In genomic region chr11:98750351-98751201, GRCm38 (mm10) we compare ENCODE assay signal across 8 mouse cellular contexts. TPM values are rescaled to one million over a fixed set of nuclear protein-coding genes. Genes with fewer than 3 reads are reported as not detected.
DNase-seq lines count a peak whose midpoint lies in the region; ATAC-seq and TF ChIP-seq lines count a peak whose summit lies in the region.

No protein-coding gene starts in this region.

- WGBS in embryonic facial prominence, embryonic 13.5 days, result 23% methylated on average over 17 of the region's 17 CpGs
- 23% methylated on average over 17 of the region's 17 CpGs for WGBS in heart, embryonic 12.5 days
- WGBS in kidney, embryonic 15.5 days, result 29% methylated on average over 16 of the region's 17 CpGs
- WGBS in liver, adult 2 months, result 22% methylated on average over 17 of the region's 17 CpGs

- no peak for TF ChIP-seq POLR2A in liver, adult 2 months (IDR thresholded peaks at IDR 0.05; ENCODE audit: extremely low read depth, insufficient read depth, low read length)
- no peak for TF ChIP-seq POLR2A in myocyte (IDR thresholded peaks at IDR 0.05; ENCODE audit: insufficient read length, low read depth)

- ATAC-seq in embryonic facial prominence, embryonic 13.5 days (ENCODE audit: insufficient number of reproducible peaks, insufficient read depth, low FRiP score, low TSS enrichment, low read depth), result peak; percentile 11
- ATAC-seq in heart, embryonic 12.5 days (ENCODE audit: insufficient number of reproducible peaks, low FRiP score), result no peak
- ATAC-seq in kidney, embryonic 15.5 days (replicated peaks; ENCODE audit: low FRiP score), result peak; percentile 20; the same call in 1 of the 2 replicates
- ATAC-seq in monocyte, adult 5-6 weeks (replicated peaks; ENCODE audit: insufficient number of reproducible peaks, low FRiP score, low TSS enrichment, poor library complexity, severe bottlenecking), result no peak

- H3K27me3 ChIP-seq in embryonic facial prominence, embryonic 13.5 days, result no peaks in the 10 kb centered on the region
- H3K27me3 ChIP-seq in heart, embryonic 12.5 days (replicated peaks), result no peaks in the 10 kb centered on the region
- H3K27me3 ChIP-seq in kidney, embryonic 15.5 days, result no peaks in the 10 kb centered on the region
- H3K27me3 ChIP-seq in liver, adult 2 months (ENCODE audit: control insufficient read depth, insufficient read depth, low read length), result no peaks in the 10 kb centered on the region
- no peaks in the 10 kb centered on the region for H3K27me3 ChIP-seq in myocyte (ENCODE audit: control insufficient read depth, insufficient read depth, insufficient read length)

- peak overlapping the region; percentile 58; the same call in 1 of the 2 replicates for H3K9ac ChIP-seq in embryonic facial prominence, embryonic 13.5 days
- peak overlapping the region; percentile 67 for H3K9ac ChIP-seq in heart, embryonic 12.5 days
- 0 out of 2 replicates have a peak overlapping the region, but pooled peaks have one; percentile 8 for H3K9ac ChIP-seq in kidney, embryonic 15.5 days
- H3K9ac ChIP-seq in liver, adult 2 months (ENCODE audit: low read depth, low read length), result peak overlapping the region; percentile 23; the same call in 1 of the 2 replicates

- TF ChIP-seq CTCF in liver, adult 2 months (IDR thresholded peaks at IDR 0.05; ENCODE audit: low read depth, low read length), result no peak

- peaks cover 15% of the 10 kb centered on the region for H3K36me3 ChIP-seq in embryonic facial prominence, embryonic 13.5 days
- H3K36me3 ChIP-seq in heart, embryonic 12.5 days, result peaks cover 13% of the 10 kb centered on the region
- H3K36me3 ChIP-seq in kidney, embryonic 15.5 days, result peaks cover 19% of the 10 kb centered on the region
- no peaks in the 10 kb centered on the region for H3K36me3 ChIP-seq in liver, adult 2 months (ENCODE audit: control insufficient read depth, insufficient read depth, low read length)
- H3K36me3 ChIP-seq in myocyte (ENCODE audit: control insufficient read depth, insufficient read depth), result no peaks in the 10 kb centered on the region

- peak overlapping the region; percentile 26 for H3K4me3 ChIP-seq in embryonic facial prominence, embryonic 13.5 days
- H3K4me3 ChIP-seq in heart, embryonic 12.5 days, result peak overlapping the region; percentile 16; the same call in 1 of the 2 replicates
- H3K4me3 ChIP-seq in kidney, embryonic 15.5 days (replicated peaks), result no peak overlapping the region
- no peak overlapping the region for H3K4me3 ChIP-seq in liver, adult 2 months (ENCODE audit: insufficient read depth, low read depth, low read length)
- H3K4me3 ChIP-seq in myocyte, result peak overlapping the region; percentile 10

- peak; percentile 32 to 69 for DNase-seq in spleen, postnatal 10 days (ENCODE audit: low spot score in 2 of 2)
- DNase-seq in spleen, adult 12 weeks (ENCODE audit: low spot score), result no peak
- DNase-seq in liver, adult 2 months (ENCODE audit: extremely low read depth, low read depth, low spot score), result no peak

- no peak overlapping the region for H3ac ChIP-seq in myocyte (ENCODE audit: control insufficient read depth, insufficient read length)

- H3K27ac ChIP-seq in embryonic facial prominence, embryonic 13.5 days, result peak overlapping the region; percentile 90
- H3K27ac ChIP-seq in heart, embryonic 12.5 days (ENCODE audit: poor library complexity, severe bottlenecking), result peak overlapping the region; percentile 95
- peak overlapping the region; percentile 76 for H3K27ac ChIP-seq in kidney, embryonic 15.5 days
- H3K27ac ChIP-seq in liver, adult 2 months (replicated peaks; ENCODE audit: insufficient read depth, low read depth, low read length), result no peak overlapping the region

- peak overlapping the region; percentile 55 for H3K4me2 ChIP-seq in embryonic facial prominence, embryonic 13.5 days
- H3K4me2 ChIP-seq in heart, embryonic 12.5 days, result peak overlapping the region; percentile 56
- peak overlapping the region; percentile 35 for H3K4me2 ChIP-seq in kidney, embryonic 15.5 days
- H3K4me2 ChIP-seq in myocyte (ENCODE audit: low read depth), result peak overlapping the region; percentile 84

- H3K4me1 ChIP-seq in embryonic facial prominence, embryonic 13.5 days, result peaks cover 90% of the 10 kb centered on the region
- peaks cover 98% of the 10 kb centered on the region for H3K4me1 ChIP-seq in heart, embryonic 12.5 days (replicated peaks)
- H3K4me1 ChIP-seq in kidney, embryonic 15.5 days, result peaks cover 94% of the 10 kb centered on the region
- peaks cover 25% of the 10 kb centered on the region for H3K4me1 ChIP-seq in liver, adult 2 months (ENCODE audit: control insufficient read depth, insufficient read depth, low read length)

- H3K9me3 ChIP-seq in embryonic facial prominence, embryonic 13.5 days, result no peaks in the 10 kb centered on the region
- no peaks in the 10 kb centered on the region for H3K9me3 ChIP-seq in heart, embryonic 12.5 days (replicated peaks)
- no peaks in the 10 kb centered on the region for H3K9me3 ChIP-seq in kidney, embryonic 15.5 days (replicated peaks)

- H3K79me2 ChIP-seq in liver, adult 2 months (ENCODE audit: control insufficient read depth, insufficient read depth, low read length), result peaks cover 22% of the 10 kb centered on the region; the same call in 1 of the 2 replicates
- peaks cover 19% of the 10 kb centered on the region for H3K79me2 ChIP-seq in myocyte (ENCODE audit: control insufficient read depth, insufficient read depth)

TF ChIP-seq in myocyte, 11 proteins besides CTCF, POLR2A, EP300 and RAD21:
- no peak for TF ChIP-seq REST (IDR thresholded peaks at IDR 0.05; ENCODE audit: insufficient read depth, insufficient read length)
- TF ChIP-seq MYOG (IDR thresholded peaks at IDR 0.05; ENCODE audit: control insufficient read depth in 1 of 3, insufficient read depth in 1 of 3, insufficient read length in 2 of 3, low read depth in 2 of 3), result peak in 2 of 3 experiments; percentile 38 to 75
- no peak for TF ChIP-seq TCF3 (IDR thresholded peaks at IDR 0.05; ENCODE audit: insufficient read length, low read depth)
- no peak for TF ChIP-seq POLR2AphosphoS2 (IDR thresholded peaks at IDR 0.05; ENCODE audit: insufficient read length, low read depth)
- no peak for TF ChIP-seq SRF (IDR thresholded peaks at IDR 0.05; ENCODE audit: control insufficient read depth, insufficient read length, low read depth)
- peak in 2 of 3 experiments; percentile 39 to 68 for TF ChIP-seq MYOD1 (IDR thresholded peaks at IDR 0.05; ENCODE audit: control insufficient read depth in 1 of 3, insufficient read length in 2 of 3, low read depth in 2 of 3)
- TF ChIP-seq MAX (IDR thresholded peaks at IDR 0.05; ENCODE audit: low read depth), result no peak
- TF ChIP-seq E2F4 (IDR thresholded peaks at IDR 0.05; ENCODE audit: insufficient read depth), result no peak
- TF ChIP-seq CEBPB (IDR thresholded peaks at IDR 0.05; ENCODE audit: insufficient read depth, poor library complexity, severe bottlenecking), result no peak
- TF ChIP-seq TCF12 (IDR thresholded peaks at IDR 0.05; ENCODE audit: insufficient read depth, poor library complexity, severe bottlenecking), result peak; percentile 2
- peak; percentile 32 for TF ChIP-seq USF1 (IDR thresholded peaks at IDR 0.05; ENCODE audit: low read depth)

RNA-seq across cellular contexts. Expression of gene Thra, which starts 10.1 kb away (rescaled TPM):
- 46.5 and 47.3 TPM in 2 replicates for polyA plus RNA-seq in embryonic facial prominence, embryonic 13.5 days (2015; fragmentation: Nextera tagmentation; extraction: Ambion mirVana)
- 27.0 and 29.8 TPM in 2 replicates for polyA plus RNA-seq in heart, embryonic 12.5 days (2016; fragmentation: Nextera tagmentation; extraction: Ambion mirVana)
- polyA plus RNA-seq in kidney, embryonic 15.5 days (2015; fragmentation: Nextera tagmentation; extraction: Ambion mirVana), result 21.7 and 26.9 TPM in 2 replicates
- 5.5 and 8.9 TPM in 2 replicates for total RNA-seq in liver, adult 2 months (2014; rRNA removed)
- polyA plus RNA-seq in liver, adult 2 months (2012; rRNA removed), result 13.6 and 14.9 TPM in 2 replicates
- 68.9 TPM for polyA plus RNA-seq in myocyte (2012; fragmentation: generic; extraction: Trizol)
- 3.4 to 5.4 TPM (median 4.3 TPM) in 3 replicates for total RNA-seq in monocyte, adult 5-6 weeks (2017)

RNA-seq across cellular contexts. Expression of gene Med24, which starts 21.3 kb away (rescaled TPM):
- 63.8 and 65.0 TPM in 2 replicates for polyA plus RNA-seq in embryonic facial prominence, embryonic 13.5 days (2015; fragmentation: Nextera tagmentation; extraction: Ambion mirVana)
- polyA plus RNA-seq in heart, embryonic 12.5 days (2016; fragmentation: Nextera tagmentation; extraction: Ambion mirVana), result 45.9 and 48.1 TPM in 2 replicates
- 58.2 and 64.7 TPM in 2 replicates for polyA plus RNA-seq in kidney, embryonic 15.5 days (2015; fragmentation: Nextera tagmentation; extraction: Ambion mirVana)
- 3.9 and 6.2 TPM in 2 replicates for total RNA-seq in liver, adult 2 months (2014; rRNA removed)
- 16.2 and 23.2 TPM in 2 replicates for polyA plus RNA-seq in liver, adult 2 months (2012; rRNA removed)
- 32.5 TPM for polyA plus RNA-seq in myocyte (2012; fragmentation: generic; extraction: Trizol)
- total RNA-seq in monocyte, adult 5-6 weeks (2017), result 10.9 to 25.7 TPM (median 22.4 TPM) in 3 replicates

RNA-seq across cellular contexts. Expression of gene Nr1d1, which starts 24.6 kb away (rescaled TPM):
- 1.4 and 1.5 TPM in 2 replicates for polyA plus RNA-seq in embryonic facial prominence, embryonic 13.5 days (2015; fragmentation: Nextera tagmentation; extraction: Ambion mirVana)
- polyA plus RNA-seq in heart, embryonic 12.5 days (2016; fragmentation: Nextera tagmentation; extraction: Ambion mirVana), result 6.4 TPM in 2 replicates
- 2.0 and 2.3 TPM in 2 replicates for polyA plus RNA-seq in kidney, embryonic 15.5 days (2015; fragmentation: Nextera tagmentation; extraction: Ambion mirVana)
- 19.0 and 45.4 TPM in 2 replicates for total RNA-seq in liver, adult 2 months (2014; rRNA removed)
- 75.4 and 106 TPM in 2 replicates for polyA plus RNA-seq in liver, adult 2 months (2012; rRNA removed)
- 49.1 TPM for polyA plus RNA-seq in myocyte (2012; fragmentation: generic; extraction: Trizol)
- total RNA-seq in monocyte, adult 5-6 weeks (2017), result 0.68 to 4.7 TPM (median 1.9 TPM) in 3 replicates

RNA-seq across cellular contexts. Expression of gene Msl1, which starts 44.7 kb away (rescaled TPM):
- 31.5 and 33.0 TPM in 2 replicates for polyA plus RNA-seq in embryonic facial prominence, embryonic 13.5 days (2015; fragmentation: Nextera tagmentation; extraction: Ambion mirVana)
- 20.3 and 21.4 TPM in 2 replicates for polyA plus RNA-seq in heart, embryonic 12.5 days (2016; fragmentation: Nextera tagmentation; extraction: Ambion mirVana)
- polyA plus RNA-seq in kidney, embryonic 15.5 days (2015; fragmentation: Nextera tagmentation; extraction: Ambion mirVana), result 25.1 and 25.8 TPM in 2 replicates
- 15.5 and 17.7 TPM in 2 replicates for total RNA-seq in liver, adult 2 months (2014; rRNA removed)
- polyA plus RNA-seq in liver, adult 2 months (2012; rRNA removed), result 17.0 and 17.2 TPM in 2 replicates
- 35.6 TPM for polyA plus RNA-seq in myocyte (2012; fragmentation: generic; extraction: Trizol)
- total RNA-seq in monocyte, adult 5-6 weeks (2017), result 108 to 125 TPM (median 112 TPM) in 3 replicates

RNA-seq across cellular contexts. Expression of gene Csf3, which starts 49.5 kb away (rescaled TPM):
- not detected in 2 replicates for polyA plus RNA-seq in embryonic facial prominence, embryonic 13.5 days (2015; fragmentation: Nextera tagmentation; extraction: Ambion mirVana)
- not detected in 2 replicates for polyA plus RNA-seq in heart, embryonic 12.5 days (2016; fragmentation: Nextera tagmentation; extraction: Ambion mirVana)
- 0.23 TPM in 1 of 2 replicates, not detected in the other for polyA plus RNA-seq in kidney, embryonic 15.5 days (2015; fragmentation: Nextera tagmentation; extraction: Ambion mirVana)
- not detected in 2 replicates for total RNA-seq in liver, adult 2 months (2014; rRNA removed)
- polyA plus RNA-seq in liver, adult 2 months (2012; rRNA removed), result 0.07 TPM in 1 of 2 replicates, not detected in the other
- polyA plus RNA-seq in myocyte (2012; fragmentation: generic; extraction: Trizol), result not detected
- not detected in 3 replicates for total RNA-seq in monocyte, adult 5-6 weeks (2017)

Comparison
In these comparisons a context has a peak if more than half of its experiments do, and no peak if none do; other contexts are left out.
1. DNase-seq: peak in spleen, postnatal 10 days (2 of 2); none in spleen, adult 12 weeks (single experiment) and liver, adult 2 months (single experiment).
2. ATAC-seq: peak in embryonic facial prominence, embryonic 13.5 days (single experiment) and kidney, embryonic 15.5 days (single experiment); none in heart, embryonic 12.5 days (single experiment) and monocyte, adult 5-6 weeks (single experiment).
3. H3K4me3 ChIP-seq: peak in embryonic facial prominence, embryonic 13.5 days (single experiment), heart, embryonic 12.5 days (single experiment) and myocyte (single experiment); none in kidney, embryonic 15.5 days (single experiment) and liver, adult 2 months (single experiment).
4. H3K9ac ChIP-seq: peak in every context shown above with its lines; median percentile 67 in heart, embryonic 12.5 days; 58 in embryonic facial prominence, embryonic 13.5 days; 23 in liver, adult 2 months; 8 in kidney, embryonic 15.5 days.
5. Peak in every context shown above with its lines, with median percentiles within 50 percentile points of each other: H3K4me2 ChIP-seq.